Mouse (Mus musculus): ENCODE measurements at regions not wholly inside any gene's neighbourhood (a gene's known extent, or its start where the extent isn't known, plus 50 kb on each side); places are given as distances from the start of the nearest gene placed in this dataset.
"Not testable (repeated sequence)": the region's sequence is repeated elsewhere in the genome, so short reads cannot be mapped to it uniquely, and the experiment has no call there.

DNA sequence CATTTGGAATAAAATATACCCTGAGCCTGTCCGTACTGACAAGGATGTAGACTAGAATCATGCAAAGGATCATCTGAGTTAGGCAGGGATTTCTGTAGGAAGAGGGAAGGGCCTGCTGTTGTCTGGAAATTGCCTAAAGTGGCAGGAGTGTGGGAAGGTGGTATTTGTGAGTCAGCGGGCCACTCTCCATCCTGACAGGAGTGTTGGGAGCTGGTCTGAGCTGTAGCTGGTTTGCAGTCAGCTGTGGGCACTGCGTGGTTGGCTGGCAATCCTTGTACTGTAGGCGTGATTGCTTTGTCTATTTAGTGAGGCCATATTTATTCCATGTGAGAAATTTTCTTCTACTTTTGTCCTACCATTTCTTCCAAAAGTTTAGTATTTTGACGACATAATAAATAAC, 524.2 kb upstream of the BB014433 start:
- Histone ChIP-seq H3K27me3 (no peaks in the 10 kb centered on the region), H3K9me3 (replicated peaks) (no peaks in the 10 kb centered on the region), H3K9ac (no peak overlapping the region), H3K27ac (no peak overlapping the region), H3K4me1 (no peaks in the 10 kb centered on the region), H3K36me3 (no peaks in the 10 kb centered on the region), H3K4me3 (replicated peaks) (no peak overlapping the region), H3K4me2 (no peak overlapping the region)
- ATAC-seq (replicated peaks; ENCODE audit: low FRiP score), result no peak
- WGBS, result 85% methylated on average over 5 of the region's 5 CpGs

DNA sequence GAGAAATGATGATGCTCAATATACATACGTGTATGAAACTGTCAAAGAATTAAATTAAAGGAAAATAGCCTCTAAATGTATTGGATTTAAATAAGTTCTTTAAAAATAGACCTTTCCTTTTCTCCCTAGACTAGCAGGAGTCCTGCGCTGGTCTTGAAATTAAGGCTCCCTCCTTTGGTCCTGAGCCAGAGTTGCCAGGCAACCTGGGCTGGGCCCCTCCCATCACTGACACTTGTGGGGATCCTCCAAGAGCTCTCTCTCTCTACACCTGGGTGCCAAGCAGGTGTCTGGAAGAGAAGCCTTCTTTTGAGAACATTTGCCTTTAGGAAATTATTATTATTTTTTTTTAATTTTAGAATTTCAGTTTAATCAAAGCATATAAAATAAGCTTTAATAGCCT, 521.9 kb upstream of the BB014433 start:
- no peaks in the 10 kb centered on the region for H3K36me3 ChIP-seq
- H3K27ac ChIP-seq, result no peak overlapping the region
- no peaks in the 10 kb centered on the region for H3K4me1 ChIP-seq
- WGBS, result 85% methylated on average over 2 of the region's 2 CpGs
- no peak overlapping the region for H3K9ac ChIP-seq
- H3K4me2 ChIP-seq, result no peak overlapping the region
- H3K9me3 ChIP-seq (replicated peaks), result no peaks in the 10 kb centered on the region
- H3K4me3 ChIP-seq (replicated peaks), result no peak overlapping the region
- H3K27me3 ChIP-seq, result no peaks in the 10 kb centered on the region
- no peak for ATAC-seq (replicated peaks; ENCODE audit: low FRiP score)

DNA sequence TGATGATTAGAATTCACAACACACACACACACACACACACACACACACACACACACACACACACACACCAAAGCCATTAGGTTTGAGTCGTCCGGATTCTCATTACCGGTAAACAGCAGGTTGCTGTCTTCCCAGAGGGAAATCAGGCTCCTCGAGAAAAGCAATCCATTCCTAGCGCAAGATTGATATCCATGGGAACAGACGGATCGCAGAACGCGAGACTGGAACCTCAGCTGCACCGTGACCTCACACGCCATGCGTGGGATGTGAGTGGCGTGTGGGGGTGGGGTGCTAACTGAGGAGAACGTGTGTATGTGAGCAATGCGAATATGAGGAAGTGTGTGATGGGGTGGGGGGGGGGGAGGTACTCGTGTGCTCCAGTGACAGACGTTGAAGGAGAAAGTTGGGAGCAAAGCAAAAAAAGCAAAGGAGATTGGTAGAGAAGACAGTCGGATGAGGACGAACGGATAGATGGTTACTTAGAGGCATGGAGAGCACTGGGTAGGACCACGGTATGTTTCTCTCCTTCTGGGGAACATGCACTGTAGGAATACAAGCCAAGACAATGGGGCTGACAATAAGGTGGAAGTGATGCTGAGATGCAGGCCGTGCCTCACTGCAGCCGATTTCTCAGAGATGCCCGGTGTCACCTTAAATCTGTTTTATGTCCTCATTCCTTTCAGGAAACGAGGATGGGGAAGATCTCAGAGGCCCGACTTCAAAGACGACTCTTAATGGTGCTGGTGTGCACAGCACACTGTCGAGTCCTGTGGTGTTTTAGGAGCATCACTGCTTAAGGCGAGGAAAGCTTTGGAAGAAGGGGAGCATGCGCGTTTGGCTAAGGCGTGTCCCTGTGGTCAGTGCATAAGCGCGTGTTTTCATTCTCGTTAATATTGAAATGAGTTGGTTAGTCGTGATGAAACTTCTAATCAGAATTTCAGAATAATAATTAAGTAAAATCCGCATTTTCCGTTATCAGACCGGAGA, 516.7 kb upstream of the BB014433 start:
- no peak for ATAC-seq (replicated peaks; ENCODE audit: low FRiP score)
- Histone ChIP-seq H3K9ac (no peak overlapping the region), H3K36me3 (no peaks in the 10 kb centered on the region), H3K4me1 (no peaks in the 10 kb centered on the region), H3K27me3 (no peaks in the 10 kb centered on the region), H3K4me3 (replicated peaks) (no peak overlapping the region), H3K9me3 (replicated peaks) (no peaks in the 10 kb centered on the region), H3K4me2 (no peak overlapping the region), H3K27ac (no peak overlapping the region)
- WGBS, result 65% methylated on average over 39 of the region's 39 CpGs

DNA sequence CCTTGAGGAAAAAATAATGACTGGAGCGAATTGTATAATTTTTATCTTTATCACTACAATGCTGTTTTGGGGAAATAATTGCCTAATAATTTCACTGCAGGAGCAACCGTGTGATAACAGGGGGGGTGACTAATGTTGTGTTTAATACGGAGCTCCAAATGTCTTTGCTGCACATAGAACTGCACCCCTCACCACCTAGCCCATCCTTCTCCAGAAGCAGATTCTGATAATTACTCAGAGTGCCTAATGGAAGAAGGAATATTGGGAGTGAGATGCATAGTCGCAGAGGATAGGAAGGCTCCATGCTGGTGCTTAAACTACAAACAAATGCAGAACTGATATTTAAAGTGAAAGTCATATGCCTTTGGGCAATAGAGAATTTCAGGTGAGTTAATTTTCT, 486.1 kb upstream of the BB014433 start:
- Histone ChIP-seq H3K27me3 (no peaks in the 10 kb centered on the region), H3K4me2 (no peak overlapping the region), H3K9ac (no peak overlapping the region), H3K27ac (no peak overlapping the region), H3K4me1 (no peaks in the 10 kb centered on the region), H3K36me3 (no peaks in the 10 kb centered on the region), H3K4me3 (replicated peaks) (no peak overlapping the region), H3K9me3 (replicated peaks) (no peaks in the 10 kb centered on the region)
- WGBS, result 91% methylated on average over 4 of the region's 4 CpGs
- ATAC-seq (replicated peaks; ENCODE audit: low FRiP score), result no peak

DNA sequence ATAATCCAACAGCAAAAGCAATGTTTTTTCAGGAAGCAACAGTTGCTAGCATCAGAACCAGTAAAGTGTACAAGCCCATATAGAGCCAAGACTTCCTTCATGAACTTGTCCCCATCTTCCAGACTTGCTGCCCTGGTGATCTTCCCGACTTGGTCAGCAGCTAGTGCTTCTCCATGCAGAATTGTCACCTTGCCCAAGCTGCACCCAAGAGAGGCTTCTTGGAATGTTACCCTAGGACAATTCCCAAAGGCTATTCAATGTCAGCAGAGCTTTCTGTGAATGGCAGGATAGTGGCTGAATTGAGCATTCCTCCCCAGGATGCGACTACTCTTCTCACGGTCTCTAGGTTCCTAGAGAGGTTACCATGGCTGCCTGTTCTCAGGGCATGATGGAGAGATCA, 479.6 kb upstream of the BB014433 start:
- H3K9me3 ChIP-seq (replicated peaks), result no peaks in the 10 kb centered on the region
- no peaks in the 10 kb centered on the region for H3K27me3 ChIP-seq
- H3K27ac ChIP-seq, result no peak overlapping the region
- no peak overlapping the region for H3K4me2 ChIP-seq
- H3K36me3 ChIP-seq, result no peaks in the 10 kb centered on the region
- no peaks in the 10 kb centered on the region for H3K4me1 ChIP-seq
- H3K4me3 ChIP-seq (replicated peaks), result no peak overlapping the region
- ATAC-seq (replicated peaks; ENCODE audit: low FRiP score), result no peak
- no peak overlapping the region for H3K9ac ChIP-seq
- WGBS, result 94% methylated on average over 3 of the region's 3 CpGs

DNA sequence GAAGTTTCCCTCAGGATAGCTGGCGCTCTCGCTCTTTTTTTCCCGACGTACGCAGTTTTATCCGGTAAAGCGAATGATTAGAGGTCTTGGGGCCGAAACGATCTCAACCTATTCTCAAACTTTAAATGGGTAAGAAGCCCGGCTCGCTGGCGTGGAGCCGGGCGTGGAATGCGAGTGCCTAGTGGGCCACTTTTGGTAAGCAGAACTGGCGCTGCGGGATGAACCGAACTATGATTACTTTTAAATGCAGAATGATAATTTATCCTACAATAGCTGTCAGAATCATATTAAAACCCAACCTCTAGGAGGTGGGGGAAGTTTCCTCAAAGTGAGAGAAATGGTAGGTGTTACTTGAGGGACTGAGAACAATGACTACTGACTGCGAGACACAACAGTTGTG, 474.0 kb upstream of the BB014433 start:
- 68% methylated on average over 19 of the region's 19 CpGs for WGBS

DNA sequence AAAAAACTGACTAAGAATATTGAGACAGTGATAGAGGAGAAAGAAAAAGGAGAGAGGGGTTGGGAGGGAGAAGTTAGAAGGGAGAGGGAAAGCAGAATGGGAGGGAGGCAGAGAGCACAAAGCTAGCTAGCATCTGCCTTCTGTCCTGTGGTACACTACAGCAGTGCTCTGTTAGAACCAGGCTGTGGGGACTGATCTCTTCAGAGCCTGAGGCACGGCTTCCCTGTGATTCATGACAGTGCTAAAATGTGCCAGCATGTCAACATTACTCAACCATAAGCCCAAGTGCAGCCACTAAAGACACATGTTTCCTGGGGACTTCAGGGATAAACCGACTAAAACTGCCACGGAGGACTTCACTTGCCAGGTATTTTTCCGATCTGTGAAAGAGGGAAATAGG, 455.1 kb upstream of the BB014433 start:
- no peaks in the 10 kb centered on the region for H3K9me3 ChIP-seq (replicated peaks)
- WGBS, result 58% methylated on average over 4 of the region's 4 CpGs
- no peaks in the 10 kb centered on the region for H3K27me3 ChIP-seq
- no peak overlapping the region for H3K9ac ChIP-seq
- no peaks in the 10 kb centered on the region for H3K36me3 ChIP-seq
- no peak overlapping the region for H3K4me2 ChIP-seq
- no peak for ATAC-seq (replicated peaks; ENCODE audit: low FRiP score)
- H3K4me1 ChIP-seq, result no peaks in the 10 kb centered on the region
- no peak overlapping the region for H3K4me3 ChIP-seq (replicated peaks)
- no peak overlapping the region for H3K27ac ChIP-seq

More for the DNA sequence above, 474.0 kb upstream of the BB014433 start:
- H3K27me3 ChIP-seq; H3K4me1 ChIP-seq; H3K4me3 ChIP-seq (replicated peaks); ATAC-seq (replicated peaks; ENCODE audit: low FRiP score); H3K36me3 ChIP-seq; H3K4me2 ChIP-seq; H3K9me3 ChIP-seq (replicated peaks); H3K27ac ChIP-seq; H3K9ac ChIP-seq: not testable (repeated sequence)

DNA sequence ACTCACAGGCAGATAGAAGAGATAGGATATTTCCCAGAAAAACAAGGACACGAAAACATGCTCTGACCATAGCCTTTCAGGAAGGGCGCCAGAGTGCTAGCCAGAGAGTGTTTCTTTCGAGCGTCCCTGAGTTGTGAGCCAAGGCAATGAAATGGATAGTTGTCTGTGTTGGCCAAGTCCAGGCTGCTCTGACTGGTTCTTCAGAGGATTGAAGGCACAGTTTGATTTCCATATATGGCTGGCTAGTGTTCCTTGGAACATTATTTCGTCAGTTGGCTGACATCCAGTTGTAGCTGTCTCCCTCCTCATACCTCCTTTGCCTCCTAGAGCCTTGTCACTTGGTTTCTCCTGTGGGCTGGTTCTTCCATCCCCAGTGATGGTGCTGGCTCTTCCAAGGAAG, 451.7 kb upstream of the BB014433 start:
- no peak overlapping the region for H3K27ac ChIP-seq
- no peak overlapping the region for H3K4me2 ChIP-seq
- WGBS, result 76% methylated on average over 5 of the region's 5 CpGs
- no peaks in the 10 kb centered on the region for H3K27me3 ChIP-seq
- ATAC-seq (replicated peaks; ENCODE audit: low FRiP score), result no peak
- no peaks in the 10 kb centered on the region for H3K4me1 ChIP-seq
- H3K9ac ChIP-seq, result no peak overlapping the region
- no peak overlapping the region for H3K4me3 ChIP-seq (replicated peaks)
- H3K9me3 ChIP-seq (replicated peaks), result no peaks in the 10 kb centered on the region
- H3K36me3 ChIP-seq, result no peaks in the 10 kb centered on the region

DNA sequence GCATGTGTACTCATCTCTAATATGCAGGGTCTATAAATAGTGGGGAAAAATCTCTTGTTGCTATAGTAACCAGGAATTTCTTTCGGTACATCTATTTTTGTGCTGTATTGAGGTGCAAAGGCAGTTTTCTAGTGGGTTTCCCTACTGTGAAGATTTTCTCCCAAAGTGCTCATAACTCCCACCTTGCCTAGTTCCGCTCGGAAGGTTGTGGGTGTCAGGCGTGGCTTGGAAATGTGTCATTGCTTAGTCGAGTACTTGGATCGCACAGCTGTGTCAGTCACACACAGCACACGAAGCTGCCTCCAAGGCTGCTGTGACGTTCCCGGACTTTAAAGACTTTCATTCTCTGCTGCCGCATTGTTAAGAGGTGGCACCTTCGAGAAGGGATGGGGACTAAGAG, 450.4 kb upstream of the BB014433 start:
- Histone ChIP-seq H3K4me3 (replicated peaks) (no peak overlapping the region), H3K9me3 (replicated peaks) (no peaks in the 10 kb centered on the region), H3K9ac (no peak overlapping the region), H3K4me2 (no peak overlapping the region), H3K36me3 (no peaks in the 10 kb centered on the region), H3K27me3 (no peaks in the 10 kb centered on the region), H3K4me1 (no peaks in the 10 kb centered on the region), H3K27ac (no peak overlapping the region)
- WGBS, result 73% methylated on average over 11 of the region's 11 CpGs
- ATAC-seq (replicated peaks; ENCODE audit: low FRiP score), result no peak

DNA sequence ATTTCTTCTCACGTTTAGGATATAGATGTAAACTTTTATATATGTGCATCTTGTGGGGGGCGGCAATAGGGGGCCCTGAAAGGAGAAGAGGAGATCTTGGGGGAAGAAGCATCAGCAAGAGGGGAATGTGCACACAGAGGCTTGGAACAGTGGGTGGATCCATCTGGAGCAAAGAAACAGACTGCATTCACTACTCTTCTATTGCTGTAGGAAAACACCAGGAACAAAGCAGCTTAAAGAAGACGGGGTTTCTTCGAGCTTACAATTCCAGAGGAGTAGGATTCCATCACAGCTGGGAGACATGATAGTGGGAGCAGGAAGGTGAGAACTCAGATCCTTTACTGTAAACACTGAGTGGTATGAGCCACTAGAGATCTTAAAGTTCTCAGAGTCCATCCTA, 444.9 kb upstream of the BB014433 start:
- H3K27ac ChIP-seq, result no peak overlapping the region
- H3K27me3 ChIP-seq, result no peaks in the 10 kb centered on the region
- no peak for ATAC-seq (replicated peaks; ENCODE audit: low FRiP score)
- H3K36me3 ChIP-seq, result no peaks in the 10 kb centered on the region
- H3K4me2 ChIP-seq, result no peak overlapping the region
- H3K9ac ChIP-seq, result no peak overlapping the region
- no peak overlapping the region for H3K4me3 ChIP-seq (replicated peaks)
- 83% methylated on average over 4 of the region's 4 CpGs for WGBS
- no peaks in the 10 kb centered on the region for H3K9me3 ChIP-seq (replicated peaks)
- no peaks in the 10 kb centered on the region for H3K4me1 ChIP-seq

DNA sequence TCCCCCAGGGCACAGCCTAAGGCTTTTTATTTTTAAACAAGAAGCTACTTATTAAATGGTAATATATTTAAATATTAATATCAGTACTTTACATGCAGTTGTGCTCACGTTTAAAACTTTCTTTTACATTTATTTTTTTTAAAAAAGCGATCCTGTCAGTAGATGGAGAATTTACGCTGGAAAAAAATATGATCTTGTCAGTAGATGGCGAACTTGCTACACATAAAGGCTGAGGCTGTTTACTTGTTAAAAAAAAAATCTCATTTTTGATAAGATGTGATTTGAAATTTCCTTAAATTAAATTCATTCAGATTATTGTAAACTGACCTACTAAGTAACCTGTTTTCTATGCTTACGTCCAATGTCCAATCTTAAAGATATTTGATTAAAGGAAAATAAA, 441.7 kb upstream of the BB014433 start:
- Histone ChIP-seq H3K9me3 (replicated peaks) (no peaks in the 10 kb centered on the region), H3K4me3 (replicated peaks) (no peak overlapping the region), H3K27ac (no peak overlapping the region), H3K36me3 (no peaks in the 10 kb centered on the region), H3K27me3 (no peaks in the 10 kb centered on the region), H3K4me2 (no peak overlapping the region), H3K4me1 (no peaks in the 10 kb centered on the region), H3K9ac (no peak overlapping the region)
- WGBS, result 62% methylated on average over 5 of the region's 5 CpGs
- ATAC-seq (replicated peaks; ENCODE audit: low FRiP score), result no peak

DNA sequence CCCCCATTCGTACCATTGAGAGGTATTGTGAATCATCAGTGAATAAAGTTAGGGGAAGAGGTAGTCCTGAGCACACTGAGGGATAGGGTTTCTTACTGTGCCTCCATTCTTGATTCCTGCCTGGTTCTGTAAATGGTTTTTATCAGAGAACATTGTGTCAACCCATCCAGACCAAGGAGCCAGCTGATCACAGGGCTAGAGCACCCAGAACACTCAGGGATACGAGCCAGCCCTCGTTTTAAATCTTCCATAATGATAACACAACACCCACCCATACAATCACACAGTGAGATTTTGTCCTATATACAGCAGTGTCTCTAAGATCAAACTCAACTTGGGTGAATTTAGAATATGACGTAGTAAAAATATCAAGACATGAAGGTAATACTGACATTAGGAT, 424.7 kb upstream of the BB014433 start:
- Histone ChIP-seq H3K4me1 (no peaks in the 10 kb centered on the region), H3K27ac (no peak overlapping the region), H3K27me3 (no peaks in the 10 kb centered on the region), H3K4me3 (replicated peaks) (no peak overlapping the region), H3K9ac (no peak overlapping the region), H3K4me2 (no peak overlapping the region), H3K9me3 (replicated peaks) (no peaks in the 10 kb centered on the region), H3K36me3 (no peaks in the 10 kb centered on the region)
- WGBS, result 77% methylated on average over 4 of the region's 4 CpGs
- ATAC-seq (replicated peaks; ENCODE audit: low FRiP score), result no peak
